Mouse (Mus musculus) heart, adult 8-10 months (tissue): ENCODE measurements around the gene Tex48. TPM values are rescaled to one million over a fixed set of nuclear protein-coding genes. Genes with fewer than 3 reads are reported as not detected.

ENCODE experiments used
- total RNA-seq, 4 experiments: library from RNA; stranded (reverse); gene quantifications; 2 replicates each; pipeline ENCODE4 v1.2.4; 2022

Gene Tex48
- total RNA-seq, 4 experiments from 2014 or later = not detected

Other genes starting within 250 kb of the Tex48 start
- 1 to 10 TPM; 3.1 to 4.4 (median 3.5) TPM for gene Akna, start 219.1 kb downstream of the Tex48 start, total RNA-seq
- gene Whrn, start 126.4 kb downstream of the Tex48 start, total RNA-seq = 10 to 100 TPM; 18.5 to 38.1 (median 20.6) TPM
- 100 to 1,000 TPM; 146 to 168 (median 149) TPM for gene Atp6v1g1, start 77.7 kb downstream of the Tex48 start, total RNA-seq
- gene Tmem268, start 63.6 kb downstream of the Tex48 start, total RNA-seq = 10 to 100 TPM in 3 of 4 experiments, 1 to 10 TPM in 1; 8.0 to 16.2 (median 12.7) TPM
- gene Gm11213, start 17.2 kb downstream of the Tex48 start, total RNA-seq = not detected
- not detected for gene Gm11214, start 41.0 kb upstream of the Tex48 start, total RNA-seq
- not detected for gene Tnfsf15, start 122.7 kb upstream of the Tex48 start, total RNA-seq
- under 1 TPM in 1 of 4 experiments, not detected in 3; 0.06 TPM for gene Tnfsf8, start 238.9 kb upstream of the Tex48 start, total RNA-seq